Mouse (Mus musculus) bone marrow, adult 2 months (tissue): Measurements from ENCODE around the gene CN725425.

ENCODE experiments used
- CTCF ChIP-seq: fragments of 200-500 bp; IDR thresholded peaks from 2 replicates; pipeline ENCODE4 v1.5.1; 2011; ENCODE audit warnings: low read length, control low read depth; ENCODE audit not compliant: control insufficient read depth, insufficient read depth
- POLR2A ChIP-seq: fragments of 200-500 bp; IDR thresholded peaks from 2 replicates; pipeline ENCODE4 v1.6.1; 2011; ENCODE audit warnings: low read depth, mild to moderate bottlenecking, control low read depth, low read length, borderline replicate concordance; ENCODE audit not compliant: control insufficient read depth

DNA sequence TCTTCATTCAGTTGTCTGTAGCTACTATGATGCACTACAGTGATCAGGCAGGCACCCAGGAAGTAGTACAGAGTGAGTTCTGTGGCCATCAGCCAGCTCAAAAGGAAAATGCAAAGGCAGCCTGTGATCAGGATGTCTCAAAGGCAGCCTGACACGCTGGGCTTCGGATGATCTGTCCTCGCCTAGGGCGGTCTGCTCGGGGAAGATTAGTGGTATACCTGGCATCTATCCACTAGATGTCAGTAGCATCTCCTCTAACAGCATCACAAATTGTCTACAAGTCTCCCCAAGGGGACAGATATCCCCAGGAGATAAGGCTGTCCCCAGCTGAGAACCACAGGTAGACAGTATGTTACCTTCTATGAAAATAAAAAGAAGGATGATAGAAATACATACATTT is 34.3 kb upstream of the CN725425 start:
- TF ChIP-seq CTCF (peak; percentile 37), POLR2A (no peak)
